Mouse (Mus musculus): ENCODE results near the gene Col6a2. TPM values are rescaled to one million over a fixed set of nuclear protein-coding genes. Genes with fewer than 3 reads are reported as not detected.

Gene Col6a2
- 239 and 336 TPM in 2 replicates for polyA plus RNA-seq (2012; rRNA removed)

DNA sequence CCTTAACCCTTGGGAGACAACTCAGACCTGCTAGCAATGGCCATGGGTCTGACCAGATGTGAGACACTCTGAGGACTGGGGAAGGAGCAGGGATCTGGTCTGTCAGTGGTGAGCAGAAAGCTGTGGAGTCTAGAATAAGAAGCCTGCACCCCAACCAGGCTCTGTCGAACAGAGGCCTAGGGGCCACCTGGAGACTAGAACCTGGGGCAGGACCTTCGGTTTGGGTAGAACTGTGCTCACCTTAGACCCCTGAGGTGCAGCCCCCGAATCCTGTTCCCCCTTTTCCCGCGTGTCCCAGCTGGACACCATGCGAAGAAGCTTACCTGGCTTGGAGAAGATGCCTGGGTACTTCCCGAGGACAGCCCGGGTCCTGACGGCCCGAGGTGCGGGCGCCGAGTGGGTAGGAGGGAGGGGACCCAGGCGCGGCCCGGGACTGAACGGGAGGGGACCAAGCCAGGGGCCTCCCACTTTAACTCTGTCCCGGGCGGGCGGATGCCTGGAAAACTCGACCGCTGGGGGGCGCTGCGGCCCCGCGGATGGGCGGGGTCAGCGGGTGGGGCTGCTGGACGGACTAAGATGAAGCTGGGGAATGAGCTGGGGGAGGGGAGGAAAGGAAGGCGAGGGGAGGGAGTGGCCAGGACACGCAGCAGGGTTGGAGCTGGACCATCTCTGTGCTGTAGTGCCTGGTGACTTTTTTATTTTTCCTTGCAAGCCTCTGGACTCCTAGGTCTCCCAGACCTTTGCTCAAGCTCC is at the start of gene Col6a2:
Col6a2 (minus strand) TSS at position 703 of the 753 bp plus-strand sequence.
- DNase-seq (ENCODE audit: low spot score), result peak; percentile 89

DNA sequence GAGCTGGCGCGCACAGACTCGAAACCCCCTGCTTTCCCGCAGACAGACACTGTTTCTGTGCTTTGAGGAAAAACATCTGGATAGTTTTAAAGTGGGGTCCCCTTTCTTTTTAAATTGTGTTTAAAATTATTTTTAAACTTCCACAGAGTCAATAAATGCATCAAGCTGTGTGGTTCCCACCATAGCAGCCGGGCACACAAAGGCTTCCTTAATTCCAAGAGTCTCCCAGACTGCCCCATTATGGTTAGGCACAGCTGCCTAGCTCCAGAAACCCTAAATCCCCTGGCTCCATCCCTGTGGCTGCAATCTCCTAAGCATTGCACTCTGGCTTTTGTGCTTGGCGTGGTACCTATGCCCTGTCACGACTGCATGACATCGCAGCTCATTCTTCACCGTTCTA is 48.5 kb upstream of the Col6a2 start:
- DNase-seq (ENCODE audit: low spot score), result no peak

GRCm38 (mm10) chr10:76668947-76669284 is 45.5 kb upstream of the Col6a2 start:
- no peak for DNase-seq (ENCODE audit: low spot score)

DNA sequence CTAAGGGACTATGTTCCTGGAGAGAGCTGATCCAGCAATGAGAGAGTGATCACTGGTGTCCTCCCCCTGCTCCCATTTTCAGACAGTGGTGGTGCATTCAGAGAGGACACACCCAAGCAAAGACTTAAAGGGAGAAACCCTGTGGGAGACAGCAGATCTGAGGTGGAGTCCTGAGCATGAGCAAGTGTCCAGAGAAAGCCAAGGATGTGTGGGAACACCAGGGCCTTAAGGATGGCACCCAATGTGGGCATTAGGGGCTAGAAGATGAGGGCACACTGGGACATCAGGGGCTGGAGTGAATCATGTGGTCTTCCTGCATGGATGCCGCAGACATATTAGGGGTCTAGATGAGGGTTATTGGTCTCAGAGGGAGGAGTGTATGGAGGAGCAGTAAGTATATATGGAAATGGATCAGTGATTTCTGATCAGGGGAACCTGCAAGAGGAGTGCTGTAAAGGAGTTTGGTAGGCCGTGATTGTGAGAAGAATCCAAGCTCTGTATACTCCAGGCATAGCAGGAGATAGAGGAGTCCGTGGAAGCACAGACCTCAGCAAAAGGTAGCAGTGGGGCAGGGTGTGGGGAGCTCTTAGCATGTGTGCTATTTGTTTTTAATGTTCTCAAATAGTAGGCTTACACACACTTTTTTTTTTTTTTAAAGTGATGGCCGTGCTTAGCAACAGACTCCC is 45.0 kb upstream of the Col6a2 start:
- no peak for DNase-seq (ENCODE audit: low spot score)

GRCm38 (mm10) chr10:76667197-76667805 is 43.9 kb upstream of the Col6a2 start:
- no peak for DNase-seq (ENCODE audit: low spot score)

GRCm38 (mm10) chr10:76665551-76665950 is 42.1 kb upstream of the Col6a2 start:
- no peak for DNase-seq (ENCODE audit: low spot score)

DNA sequence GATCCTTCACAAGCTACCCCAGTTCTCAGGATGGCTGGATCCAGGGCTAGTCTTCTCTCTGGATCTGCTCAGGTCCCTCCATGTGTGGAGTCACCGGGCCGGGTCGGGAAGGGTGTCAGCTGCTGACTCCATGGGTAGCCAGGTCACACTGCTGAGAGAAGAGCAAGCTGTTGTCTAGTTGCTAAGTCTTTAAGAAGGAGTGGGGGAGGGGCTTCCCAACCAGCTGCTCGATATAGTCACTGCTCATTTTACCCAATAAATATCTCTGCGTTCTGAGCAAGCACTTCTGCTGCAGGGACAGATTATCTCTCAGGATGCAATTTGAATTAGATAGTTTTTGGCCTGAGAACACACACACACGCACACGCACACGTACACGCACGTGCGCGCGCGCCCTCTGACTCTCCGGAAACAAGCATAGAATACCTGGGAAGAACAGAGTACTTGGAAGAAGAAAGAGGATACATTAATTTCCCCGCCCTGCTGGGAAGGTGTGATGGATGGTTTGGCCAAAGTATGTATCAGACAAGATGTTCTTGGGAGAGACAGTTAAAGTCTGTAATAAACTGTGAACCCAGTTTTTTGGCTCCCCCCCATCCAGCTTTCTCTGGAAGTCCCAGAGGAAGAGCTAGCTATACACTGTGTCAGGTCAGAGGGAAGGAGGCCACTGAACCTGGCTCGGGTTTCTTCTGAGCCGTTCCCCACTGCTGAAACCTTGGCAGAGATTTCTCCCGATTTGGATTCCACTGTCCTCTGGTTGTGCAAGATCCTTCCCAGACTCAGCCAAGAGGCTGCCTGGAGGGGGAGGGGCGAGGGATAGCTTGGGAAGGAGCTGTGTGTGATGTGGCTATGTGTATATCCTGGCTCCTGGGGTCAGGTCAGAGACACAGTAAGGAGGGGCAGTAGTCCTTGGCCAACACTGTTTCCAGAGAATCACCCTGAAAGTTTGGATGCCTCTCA is 41.0 kb upstream of the Col6a2 start:
- no peak for DNase-seq (ENCODE audit: low spot score)

- DNase-seq (ENCODE audit: low spot score), result no peak
Measured at GRCm38 (mm10) chr10:76653345-76654336, 30.2 kb upstream of the Col6a2 start.

DNA sequence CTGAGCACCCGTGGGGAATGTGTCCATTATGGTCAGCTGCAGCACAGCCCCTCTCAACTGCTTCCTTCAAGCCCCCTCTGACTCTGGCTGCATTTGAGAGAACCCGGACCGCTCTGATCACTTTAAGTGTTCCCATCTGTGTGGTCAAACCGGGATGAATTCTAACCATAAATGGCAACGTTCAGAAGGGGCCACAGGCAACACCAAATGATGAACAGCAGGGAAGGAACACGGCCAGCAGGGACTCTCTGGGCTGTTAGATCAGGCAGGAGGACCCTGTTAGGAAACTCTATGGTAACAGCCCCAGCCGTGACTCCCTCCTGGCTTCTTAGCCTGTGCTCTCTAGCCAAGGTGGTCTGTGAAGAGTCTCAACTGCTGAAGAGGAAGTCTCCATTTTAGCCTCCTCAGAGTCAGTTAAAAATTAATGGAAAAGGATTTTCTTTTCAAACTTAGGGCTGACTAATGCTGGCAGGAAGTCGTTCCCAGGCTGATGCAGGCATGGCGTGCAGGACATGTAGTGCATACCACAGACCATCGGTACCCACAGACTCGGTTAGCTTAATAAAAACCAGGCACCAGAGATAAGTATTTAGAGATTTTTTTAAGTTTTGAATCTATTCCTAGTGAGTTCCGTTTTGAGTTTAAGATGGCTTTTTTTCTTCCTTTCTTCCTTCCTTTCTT is 27.4 kb upstream of the Col6a2 start:
- no peak for DNase-seq (ENCODE audit: low spot score)

- DNase-seq (ENCODE audit: low spot score), result no peak
Measured at GRCm38 (mm10) chr10:76648738-76649137, 25.3 kb upstream of the Col6a2 start.

- no peak for DNase-seq (ENCODE audit: low spot score)
Measured at GRCm38 (mm10) chr10:76647390-76647789, 24.0 kb upstream of the Col6a2 start.

GRCm38 (mm10) chr10:76645686-76646085 is 22.3 kb upstream of the Col6a2 start:
- DNase-seq (ENCODE audit: low spot score), result no peak

- no peak for DNase-seq (ENCODE audit: low spot score)
Measured at GRCm38 (mm10) chr10:76645066-76645465, 21.6 kb upstream of the Col6a2 start.

- no peak for DNase-seq (ENCODE audit: low spot score)
Measured at GRCm38 (mm10) chr10:76643999-76644398, 20.6 kb upstream of the Col6a2 start.

- no peak for DNase-seq (ENCODE audit: low spot score)
Measured at GRCm38 (mm10) chr10:76643446-76643845, 20.0 kb upstream of the Col6a2 start.

GRCm38 (mm10) chr10:76642628-76643434 is 19.4 kb upstream of the Col6a2 start:
- DNase-seq (ENCODE audit: low spot score), result no peak

DNA sequence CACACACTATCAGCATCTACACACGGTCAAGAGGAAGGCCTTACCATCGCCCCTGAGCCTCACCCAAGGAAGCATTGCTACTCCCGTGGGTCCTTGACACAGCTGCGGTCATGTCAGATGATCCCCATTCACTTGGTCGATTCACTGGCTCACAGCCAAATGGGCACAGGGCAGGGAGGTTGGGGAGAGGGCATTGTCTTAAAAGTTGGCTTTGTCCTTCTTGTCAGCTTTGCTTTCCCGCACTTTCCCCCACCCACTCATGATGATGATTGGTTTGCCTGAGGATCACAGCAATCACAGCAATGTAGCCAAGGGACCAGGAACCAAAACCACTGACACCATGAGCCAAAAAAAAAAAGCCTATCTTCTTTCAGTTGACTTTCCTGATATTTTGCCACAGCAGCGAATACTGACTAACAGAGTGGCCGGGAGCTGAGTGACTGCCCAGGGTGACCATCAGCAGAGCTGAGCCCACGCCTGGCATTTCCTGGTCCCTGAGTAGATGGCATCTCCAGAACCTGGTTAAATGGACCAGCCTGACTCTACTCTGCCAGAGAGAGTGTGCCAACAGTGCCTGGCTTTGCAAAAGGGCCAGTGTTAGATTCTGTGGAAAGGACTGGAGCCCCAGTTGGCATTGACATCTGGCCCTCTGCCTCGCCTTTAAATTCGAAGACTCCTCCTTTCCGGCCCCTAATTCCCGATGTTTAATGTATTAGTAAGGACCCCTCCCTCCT is 18.6 kb upstream of the Col6a2 start:
- DNase-seq (ENCODE audit: low spot score), result no peak

GRCm38 (mm10) chr10:76639952-76640351 is 16.5 kb upstream of the Col6a2 start:
- no peak for DNase-seq (ENCODE audit: low spot score)
